Mouse (Mus musculus): ENCODE measurements around the gene Tbx10.
"Not testable (repeated sequence)": the region's sequence is repeated elsewhere in the genome, so short reads cannot be mapped to it uniquely, and the experiment has no call there.

Gene Tbx10

GRCm38 (mm10) chr19:3992416-3992815 lies at the start of gene Tbx10:
TSS of gene Tbx10 (plus strand) at chr19:3992752.
- DNase-seq (ENCODE audit: extremely low spot score, low spot score), result no peak

- no peak for DNase-seq (ENCODE audit: extremely low spot score, low spot score)
Measured at GRCm38 (mm10) chr19:3942986-3943735, 49.4 kb upstream of the Tbx10 start.

- no peak for DNase-seq (ENCODE audit: extremely low spot score, low spot score)
Measured at GRCm38 (mm10) chr19:3945872-3946564, 46.5 kb upstream of the Tbx10 start.

- DNase-seq (ENCODE audit: extremely low spot score, low spot score), result peak; percentile 69
Measured at GRCm38 (mm10) chr19:3946715-3947114, 45.8 kb upstream of the Tbx10 start.

GRCm38 (mm10) chr19:3947813-3948212 lies 44.7 kb upstream of the Tbx10 start:
- no peak for DNase-seq (ENCODE audit: extremely low spot score, low spot score)

- DNase-seq (ENCODE audit: extremely low spot score, low spot score), result no peak
Measured at GRCm38 (mm10) chr19:3948546-3948945, 44.0 kb upstream of the Tbx10 start.

GRCm38 (mm10) chr19:3950331-3950730 lies 42.2 kb upstream of the Tbx10 start:
- no peak for DNase-seq (ENCODE audit: extremely low spot score, low spot score)

GRCm38 (mm10) chr19:3951461-3951860 lies 41.1 kb upstream of the Tbx10 start:
- no peak for DNase-seq (ENCODE audit: extremely low spot score, low spot score)

- no peak for DNase-seq (ENCODE audit: extremely low spot score, low spot score)
Measured at GRCm38 (mm10) chr19:3952099-3952498, 40.5 kb upstream of the Tbx10 start.

- DNase-seq (ENCODE audit: extremely low spot score, low spot score), result no peak
Measured at GRCm38 (mm10) chr19:3955033-3955432, 37.5 kb upstream of the Tbx10 start.

GRCm38 (mm10) chr19:3955804-3956203 lies 36.7 kb upstream of the Tbx10 start:
- DNase-seq (ENCODE audit: extremely low spot score, low spot score), result no peak

GRCm38 (mm10) chr19:3957296-3958036 lies 35.1 kb upstream of the Tbx10 start:
- DNase-seq (ENCODE audit: extremely low spot score, low spot score), result not testable (repeated sequence)

- DNase-seq (ENCODE audit: extremely low spot score, low spot score), result no peak
Measured at GRCm38 (mm10) chr19:3958470-3958869, 34.1 kb upstream of the Tbx10 start, which contains the start of gene Aldh3b3. TSS of gene Aldh3b3 (plus strand) at chr19:3958645.

- no peak for DNase-seq (ENCODE audit: extremely low spot score, low spot score)
Measured at GRCm38 (mm10) chr19:3959030-3959429, 33.5 kb upstream of the Tbx10 start.

- no peak for DNase-seq (ENCODE audit: extremely low spot score, low spot score)
Measured at GRCm38 (mm10) chr19:3960211-3960610, 32.3 kb upstream of the Tbx10 start.

- not testable (repeated sequence) for DNase-seq (ENCODE audit: extremely low spot score, low spot score)
Measured at GRCm38 (mm10) chr19:3961805-3962204, 30.7 kb upstream of the Tbx10 start.

- DNase-seq (ENCODE audit: extremely low spot score, low spot score), result no peak
Measured at GRCm38 (mm10) chr19:3962469-3962868, 30.1 kb upstream of the Tbx10 start.

- DNase-seq (ENCODE audit: extremely low spot score, low spot score), result no peak
Measured at GRCm38 (mm10) chr19:3964030-3964429, 28.5 kb upstream of the Tbx10 start.

GRCm38 (mm10) chr19:3966330-3967075 lies 26.0 kb upstream of the Tbx10 start:
- no peak for DNase-seq (ENCODE audit: extremely low spot score, low spot score)

- no peak for DNase-seq (ENCODE audit: extremely low spot score, low spot score)
Measured at GRCm38 (mm10) chr19:3967258-3967657, 25.3 kb upstream of the Tbx10 start.

- no peak for DNase-seq (ENCODE audit: extremely low spot score, low spot score)
Measured at GRCm38 (mm10) chr19:3972229-3972628, 20.3 kb upstream of the Tbx10 start, which contains the start of gene Aldh3b2. TSS of gene Aldh3b2 (plus strand) at chr19:3972328.

All from neural tube, embryonic 10.5 days (tissue).